Mouse (Mus musculus): ENCODE measurements at regions not wholly inside any gene's neighbourhood (a gene's known extent, or its start where the extent isn't known, plus 50 kb on each side); places are given as distances from the start of the nearest gene placed in this dataset.

DNA sequence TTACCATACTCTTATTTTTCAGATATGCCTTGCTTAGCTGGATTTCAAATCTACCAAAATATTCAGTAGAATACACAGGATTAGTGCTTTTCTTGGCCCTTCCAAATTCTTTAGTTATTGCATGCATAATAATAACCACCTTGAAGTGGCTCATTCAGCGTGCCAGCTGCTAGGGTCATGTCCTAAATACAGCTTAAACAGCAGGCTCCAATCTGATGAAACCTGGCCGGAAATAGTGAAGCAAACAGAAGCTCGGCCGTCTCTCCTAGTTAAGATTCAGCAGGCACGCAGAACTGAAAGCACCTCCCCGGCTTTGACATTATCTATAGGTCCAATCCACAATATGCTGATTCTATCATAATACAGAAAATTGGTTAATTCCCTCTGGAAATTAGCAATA, 1042.9 kb downstream of the Tecrl start:
- Histone ChIP-seq H3K4me3 (ENCODE audit: low read depth, low read length) (no peak overlapping the region), H3K9me3 (ENCODE audit: control insufficient read depth, low read length) (no peaks in the 10 kb centered on the region), H3K36me3 (ENCODE audit: control insufficient read depth, insufficient read depth, low read length) (no peaks in the 10 kb centered on the region), H3K4me1 (replicated peaks; ENCODE audit: control insufficient read depth, insufficient read depth) (no peaks in the 10 kb centered on the region), H3K27me3 (ENCODE audit: control insufficient read depth, insufficient read depth, low read length) (no peaks in the 10 kb centered on the region), H3K4me2 (replicated peaks; ENCODE audit: low read depth) (no peak overlapping the region), H3K27ac (replicated peaks) (no peak overlapping the region), H3K9ac (ENCODE audit: low read length) (no peak overlapping the region)
- ATAC-seq (ENCODE audit: low FRiP score, low TSS enrichment) = no peak
- TF ChIP-seq CTCF (IDR thresholded peaks at IDR 0.05; ENCODE audit: low read depth) (no peak), EP300 (optimal IDR thresholded peaks at IDR 0.05) (no peak)
- no peak for DNase-seq (ENCODE audit: low spot score)
- 38% methylated on average over 6 of the region's 6 CpGs for WGBS

DNA sequence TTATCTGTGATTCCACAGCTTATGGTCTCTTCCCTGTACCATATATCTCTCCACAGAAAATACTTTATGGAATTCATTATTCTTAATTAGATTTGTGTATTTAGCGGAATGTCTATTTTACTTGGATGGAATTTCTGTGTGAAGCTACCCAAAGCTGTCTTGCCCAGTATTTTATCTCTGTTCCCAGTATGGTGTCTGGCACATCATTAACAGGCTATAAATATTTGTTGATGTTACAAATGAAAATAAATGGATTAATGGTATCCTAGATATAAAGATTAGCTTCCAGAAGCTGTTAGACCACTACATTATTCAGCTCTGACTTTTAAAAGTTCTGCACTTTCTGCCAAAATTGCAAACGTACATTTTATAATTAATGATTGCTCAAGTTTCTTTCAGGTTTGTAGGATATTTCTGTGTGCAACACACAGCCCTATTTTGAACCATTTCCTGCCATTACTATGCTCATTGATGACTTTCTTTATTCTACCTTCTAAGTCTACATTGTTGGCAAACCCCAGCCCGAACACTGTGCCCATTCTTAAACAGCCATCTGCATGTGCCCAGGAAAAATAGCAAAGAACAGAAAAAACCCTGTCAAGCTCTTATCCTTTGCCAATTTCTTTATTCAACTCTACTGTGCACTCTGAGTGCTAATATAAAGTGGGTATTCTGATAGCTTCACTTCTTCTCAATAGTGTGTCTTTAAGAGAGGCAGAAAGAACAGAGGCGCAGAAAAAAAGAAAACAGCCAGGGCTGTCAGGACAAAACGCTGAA, 1066.7 kb downstream of the Tecrl start:
- H3K9ac ChIP-seq (ENCODE audit: low read length) = no peak overlapping the region
- no peaks in the 10 kb centered on the region for H3K36me3 ChIP-seq (ENCODE audit: control insufficient read depth, insufficient read depth, low read length)
- WGBS = 69% methylated on average over 5 of the region's 5 CpGs
- no peak overlapping the region for H3K4me2 ChIP-seq (replicated peaks; ENCODE audit: low read depth)
- H3K4me3 ChIP-seq (ENCODE audit: low read depth, low read length) = no peak overlapping the region
- no peaks in the 10 kb centered on the region for H3K9me3 ChIP-seq (ENCODE audit: control insufficient read depth, low read length)
- DNase-seq (ENCODE audit: low spot score) (no peak), ATAC-seq (ENCODE audit: low FRiP score, low TSS enrichment) (no peak)
- H3K4me1 ChIP-seq (replicated peaks; ENCODE audit: control insufficient read depth, insufficient read depth) = no peaks in the 10 kb centered on the region
- H3K27me3 ChIP-seq (ENCODE audit: control insufficient read depth, insufficient read depth, low read length) = no peaks in the 10 kb centered on the region
- no peak overlapping the region for H3K27ac ChIP-seq (replicated peaks)
- no peak for TF ChIP-seq CTCF (IDR thresholded peaks at IDR 0.05; ENCODE audit: low read depth)
- no peak for TF ChIP-seq EP300 (optimal IDR thresholded peaks at IDR 0.05)

DNA sequence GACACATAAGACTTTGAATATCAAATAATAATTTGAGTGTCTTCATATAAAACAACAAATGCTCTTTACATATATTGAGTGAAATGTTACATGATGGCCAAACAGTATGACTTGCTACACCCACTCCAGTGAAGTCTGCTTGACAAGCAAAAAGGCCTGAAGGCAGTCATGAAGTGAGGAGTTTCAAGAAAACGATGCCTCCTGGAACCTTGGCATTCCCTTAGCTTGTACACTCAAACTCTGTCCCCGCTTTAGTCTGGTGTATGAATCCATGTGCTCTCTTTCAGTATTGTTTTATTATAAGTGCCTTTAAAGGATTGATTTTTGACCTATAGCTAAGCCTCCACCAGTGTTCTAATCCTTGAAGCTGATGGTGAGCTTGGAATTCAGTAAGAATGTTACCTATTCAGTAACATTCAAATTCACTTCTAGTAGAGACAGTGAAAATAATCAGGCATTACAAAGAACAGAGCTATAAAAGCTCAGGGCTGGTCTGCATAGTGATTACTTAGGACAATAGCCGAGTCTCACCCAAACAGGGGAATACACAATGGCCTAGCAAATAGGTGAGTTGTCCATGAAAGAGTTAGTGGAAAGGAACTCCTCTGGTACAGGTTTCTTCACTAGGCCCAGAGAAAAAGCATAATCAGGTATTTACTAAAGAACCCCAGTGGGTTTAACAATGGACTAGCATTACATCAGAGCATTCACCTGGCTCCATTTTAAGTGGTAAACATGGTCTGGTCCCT, 1101.5 kb downstream of the Tecrl start:
- 88% methylated on average over 3 of the region's 3 CpGs for WGBS
- DNase-seq (ENCODE audit: low spot score) (no peak), ATAC-seq (ENCODE audit: low FRiP score, low TSS enrichment) (no peak)
- Histone ChIP-seq H3K4me3 (ENCODE audit: low read depth, low read length) (no peak overlapping the region), H3K9me3 (ENCODE audit: control insufficient read depth, low read length) (no peaks in the 10 kb centered on the region), H3K9ac (ENCODE audit: low read length) (no peak overlapping the region), H3K4me1 (replicated peaks; ENCODE audit: control insufficient read depth, insufficient read depth) (no peaks in the 10 kb centered on the region), H3K4me2 (replicated peaks; ENCODE audit: low read depth) (no peak overlapping the region), H3K27me3 (ENCODE audit: control insufficient read depth, insufficient read depth, low read length) (no peaks in the 10 kb centered on the region), H3K27ac (replicated peaks) (no peak overlapping the region), H3K36me3 (ENCODE audit: control insufficient read depth, insufficient read depth, low read length) (no peaks in the 10 kb centered on the region)
- TF ChIP-seq CTCF (IDR thresholded peaks at IDR 0.05; ENCODE audit: low read depth) (no peak), EP300 (optimal IDR thresholded peaks at IDR 0.05) (no peak)

DNA sequence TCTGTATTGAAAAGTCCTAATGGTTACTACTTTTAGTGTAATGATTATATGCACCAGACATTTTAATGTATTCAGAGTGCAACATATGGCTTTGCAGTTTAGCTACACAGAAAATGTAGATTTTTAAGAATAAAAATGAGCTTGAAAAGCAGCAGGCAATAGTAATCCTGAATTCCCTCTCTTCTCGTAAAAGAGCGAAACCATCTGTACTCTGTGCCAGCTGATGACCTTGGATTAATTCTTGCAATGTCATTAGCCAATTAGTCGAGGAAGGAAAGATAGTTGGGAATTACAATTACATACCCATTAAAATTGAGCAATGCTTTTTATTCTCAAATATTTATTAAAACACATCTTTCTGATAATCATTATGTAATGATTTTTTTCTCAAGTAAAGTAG, 1128.7 kb downstream of the Tecrl start:
- ATAC-seq (ENCODE audit: low FRiP score, low TSS enrichment) = no peak

DNA sequence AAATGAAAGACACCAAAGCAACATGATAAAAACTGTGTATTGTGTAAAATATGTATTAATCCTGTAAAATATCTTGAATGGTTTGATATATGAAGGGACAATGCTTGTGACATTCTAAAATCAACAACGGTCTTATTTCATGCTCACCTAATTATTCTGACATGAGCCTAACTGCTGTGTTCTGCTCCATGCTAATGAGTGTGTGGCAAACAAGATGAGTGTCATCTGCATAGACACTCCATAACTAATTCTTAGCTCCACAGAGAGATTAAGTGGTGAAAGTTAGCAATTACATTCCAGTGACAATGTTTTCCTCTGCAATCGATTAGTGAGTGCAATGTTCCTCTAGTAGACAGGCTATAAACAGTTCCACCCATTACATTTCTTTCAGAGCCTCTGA, 1131.4 kb downstream of the Tecrl start:
- Histone ChIP-seq H3K9me3 (ENCODE audit: control insufficient read depth, low read length) (no peaks in the 10 kb centered on the region), H3K27ac (replicated peaks) (no peak overlapping the region), H3K4me3 (ENCODE audit: low read depth, low read length) (no peak overlapping the region), H3K27me3 (ENCODE audit: control insufficient read depth, insufficient read depth, low read length) (no peaks in the 10 kb centered on the region), H3K9ac (ENCODE audit: low read length) (no peak overlapping the region), H3K4me2 (replicated peaks; ENCODE audit: low read depth) (no peak overlapping the region), H3K4me1 (replicated peaks; ENCODE audit: control insufficient read depth, insufficient read depth) (no peaks in the 10 kb centered on the region), H3K36me3 (ENCODE audit: control insufficient read depth, insufficient read depth, low read length) (no peaks in the 10 kb centered on the region)
- no peak for ATAC-seq (ENCODE audit: low FRiP score, low TSS enrichment)
- no peak for DNase-seq (ENCODE audit: low spot score)
- 88% methylated on average over 2 of the region's 2 CpGs for WGBS
- no peak for TF ChIP-seq CTCF (IDR thresholded peaks at IDR 0.05; ENCODE audit: low read depth)
- TF ChIP-seq EP300 (optimal IDR thresholded peaks at IDR 0.05) = no peak

More for the DNA sequence above, 1128.7 kb downstream of the Tecrl start:
- H3K9ac ChIP-seq (ENCODE audit: low read length) = no peak overlapping the region
- no peak overlapping the region for H3K27ac ChIP-seq (replicated peaks)
- TF ChIP-seq EP300 (optimal IDR thresholded peaks at IDR 0.05) (no peak), CTCF (IDR thresholded peaks at IDR 0.05; ENCODE audit: low read depth) (no peak)
- H3K4me3 ChIP-seq (ENCODE audit: low read depth, low read length) = no peak overlapping the region
- no peaks in the 10 kb centered on the region for H3K9me3 ChIP-seq (ENCODE audit: control insufficient read depth, low read length)
- H3K27me3 ChIP-seq (ENCODE audit: control insufficient read depth, insufficient read depth, low read length) = no peaks in the 10 kb centered on the region
- H3K4me2 ChIP-seq (replicated peaks; ENCODE audit: low read depth) = no peak overlapping the region
- 76% methylated on average over 3 of the region's 3 CpGs for WGBS
- no peak for DNase-seq (ENCODE audit: low spot score)
- no peaks in the 10 kb centered on the region for H3K36me3 ChIP-seq (ENCODE audit: control insufficient read depth, insufficient read depth, low read length)
- H3K4me1 ChIP-seq (replicated peaks; ENCODE audit: control insufficient read depth, insufficient read depth) = no peaks in the 10 kb centered on the region

DNA sequence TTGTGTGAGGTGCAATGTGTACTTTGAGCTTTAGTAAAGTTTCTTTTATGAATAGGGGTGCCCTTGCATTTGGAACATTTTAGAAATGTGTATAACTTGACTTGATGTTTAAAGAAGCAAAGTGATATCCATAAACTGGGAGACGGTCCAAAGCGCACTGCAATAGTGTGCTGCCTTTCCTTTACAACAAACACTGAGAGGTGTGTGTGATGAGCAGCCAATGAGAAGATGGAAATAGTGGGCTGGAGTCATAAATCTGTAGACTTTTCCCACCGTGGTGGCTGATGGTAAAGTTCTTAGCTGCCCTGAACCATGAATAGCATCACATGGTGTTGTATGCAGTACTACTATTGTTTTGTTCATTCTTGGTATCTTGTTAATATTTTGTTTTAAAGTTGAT, 1151.4 kb downstream of the Tecrl start:
- H3K27me3 ChIP-seq (ENCODE audit: control insufficient read depth, insufficient read depth, low read length) = no peaks in the 10 kb centered on the region
- 62% methylated on average over 3 of the region's 3 CpGs for WGBS
- no peak for ATAC-seq (ENCODE audit: low FRiP score, low TSS enrichment)
- no peak overlapping the region for H3K4me2 ChIP-seq (replicated peaks; ENCODE audit: low read depth)
- H3K27ac ChIP-seq (replicated peaks) = no peak overlapping the region
- DNase-seq (ENCODE audit: low spot score) = no peak
- TF ChIP-seq EP300 (optimal IDR thresholded peaks at IDR 0.05) (no peak), CTCF (IDR thresholded peaks at IDR 0.05; ENCODE audit: low read depth) (no peak)
- no peak overlapping the region for H3K9ac ChIP-seq (ENCODE audit: low read length)
- no peaks in the 10 kb centered on the region for H3K4me1 ChIP-seq (replicated peaks; ENCODE audit: control insufficient read depth, insufficient read depth)
- H3K4me3 ChIP-seq (ENCODE audit: low read depth, low read length) = no peak overlapping the region
- no peaks in the 10 kb centered on the region for H3K9me3 ChIP-seq (ENCODE audit: control insufficient read depth, low read length)
- no peaks in the 10 kb centered on the region for H3K36me3 ChIP-seq (ENCODE audit: control insufficient read depth, insufficient read depth, low read length)

Data from stomach, postnatal 0 days (tissue).